Mouse (Mus musculus) T-helper 2 cell (primary cell): Measurements from ENCODE around the gene 1700029H14Rik.

ENCODE experiments used
- in situ Hi-C: fragments of 300-600 bp; cut with MboI, MseI; formaldehyde crosslinking; loops from one replicate; pipeline ENCODE4 v1.15.1; 2025; ENCODE audit warnings: high pct_unique_total_duplicates

The 1700029H14Rik gene

DNA sequence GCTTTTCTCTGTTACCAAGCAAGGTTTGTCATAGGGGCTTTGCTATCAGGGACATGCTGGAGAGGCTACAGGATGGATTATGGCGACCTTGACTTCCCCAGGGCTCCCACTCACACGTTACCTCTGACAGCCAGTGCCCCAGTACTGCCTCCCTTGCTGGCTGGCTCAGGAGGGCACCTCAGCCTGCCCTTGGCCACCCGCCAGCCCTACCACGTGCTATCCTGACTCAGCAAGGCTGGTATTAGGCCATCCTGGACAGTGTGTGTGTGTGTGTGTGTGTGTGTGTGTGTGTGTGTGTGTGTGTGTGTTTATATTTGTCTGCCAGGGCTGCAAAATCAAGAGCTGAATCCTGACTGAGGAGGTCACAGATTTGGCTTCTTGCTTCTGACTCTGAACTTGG is 55.4 kb downstream of the 1700029H14Rik start:
- in situ Hi-C loops = no loop called here

DNA sequence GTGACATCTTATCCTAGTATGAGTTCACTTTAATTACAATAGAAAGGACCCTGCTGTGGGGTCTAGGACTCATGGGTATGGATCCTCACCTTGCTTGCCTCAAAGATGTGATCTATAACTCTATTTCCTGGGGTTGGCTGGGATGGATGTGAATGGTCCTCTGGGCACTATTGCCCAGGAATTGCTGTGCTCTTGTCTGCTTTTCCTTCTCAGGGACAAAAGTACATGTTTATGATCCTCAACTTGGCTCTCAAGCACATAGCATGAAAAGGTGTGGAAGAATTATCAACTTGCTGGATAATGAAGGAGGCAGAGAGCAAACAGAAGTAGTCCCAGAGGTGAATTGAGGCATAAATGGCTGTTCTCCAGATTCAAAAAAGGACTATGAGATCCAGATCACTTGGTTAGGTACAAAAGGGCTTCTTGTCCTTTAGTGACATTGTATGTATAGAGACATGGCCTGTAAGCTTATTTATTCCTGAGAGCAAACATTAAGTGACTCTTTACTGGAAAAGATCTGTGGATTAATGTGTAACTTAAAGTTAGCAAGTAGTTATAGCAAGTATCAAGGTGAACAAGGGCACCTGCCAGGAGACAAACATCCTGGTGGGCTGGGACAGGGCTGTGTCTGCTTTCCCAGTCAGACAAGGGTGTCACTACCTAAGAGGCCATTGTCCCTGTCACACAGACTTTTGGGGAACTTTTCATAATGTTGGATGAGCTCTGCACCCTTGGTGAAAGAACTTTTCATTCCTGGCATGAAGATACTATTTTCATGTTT is 57.2 kb downstream of the 1700029H14Rik start:
- in situ Hi-C loops = no loop called here

DNA sequence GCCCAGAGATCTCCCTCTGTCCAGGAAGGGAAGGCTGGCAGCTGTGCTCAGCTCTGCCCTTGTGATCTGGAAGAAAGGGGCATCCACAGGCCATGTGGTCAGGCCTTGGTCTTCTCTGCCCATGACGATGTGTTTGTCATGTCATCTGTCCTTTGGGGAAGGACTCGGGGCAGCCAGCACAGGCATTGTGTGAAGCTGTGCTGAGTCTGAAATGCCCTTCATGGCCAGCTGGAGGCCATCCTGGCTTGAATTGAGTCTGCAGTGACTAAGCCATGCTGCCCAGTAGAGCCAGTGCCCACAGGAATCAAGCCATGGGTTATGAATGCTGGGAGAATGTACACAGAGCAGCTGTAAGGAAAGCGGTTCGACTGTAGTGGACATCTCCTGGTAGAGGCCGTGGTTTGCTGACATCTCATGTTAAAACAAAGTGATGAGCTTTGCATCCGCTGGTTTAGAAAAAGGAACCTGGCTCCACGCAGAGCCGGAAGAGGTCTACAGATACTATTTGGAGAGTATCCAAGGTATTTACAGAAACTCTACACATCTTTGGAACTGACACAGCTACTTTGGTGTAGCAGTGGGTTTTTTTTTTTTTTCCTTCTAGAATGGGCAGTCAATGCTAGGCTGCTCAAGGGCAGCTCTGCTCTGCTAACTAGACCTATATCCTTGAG is 58.2 kb downstream of the 1700029H14Rik start:
- in situ Hi-C loops = no loop called here

DNA sequence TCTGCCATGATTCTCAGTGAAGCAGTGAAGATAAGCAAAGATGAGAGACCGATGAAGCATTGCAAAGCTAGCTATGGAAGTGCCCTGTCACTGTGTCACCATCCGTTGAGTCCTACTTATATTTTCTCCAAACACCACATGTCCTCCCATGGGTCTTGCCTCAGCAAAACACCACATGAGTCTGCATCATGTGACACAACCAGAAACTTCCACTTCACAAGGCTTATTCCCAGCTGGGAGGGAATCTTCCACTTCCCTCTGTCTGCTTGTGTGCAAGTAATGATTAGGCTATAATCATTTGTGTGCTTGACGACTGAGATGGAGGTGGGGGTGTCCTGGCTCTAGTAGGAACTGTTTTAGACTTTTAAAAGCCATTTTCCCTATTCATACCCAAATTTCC is 61.0 kb downstream of the 1700029H14Rik start:
- in situ Hi-C loops = no loop called here
